Mouse (Mus musculus): ENCODE results near the gene Ptpn7.

DNA sequence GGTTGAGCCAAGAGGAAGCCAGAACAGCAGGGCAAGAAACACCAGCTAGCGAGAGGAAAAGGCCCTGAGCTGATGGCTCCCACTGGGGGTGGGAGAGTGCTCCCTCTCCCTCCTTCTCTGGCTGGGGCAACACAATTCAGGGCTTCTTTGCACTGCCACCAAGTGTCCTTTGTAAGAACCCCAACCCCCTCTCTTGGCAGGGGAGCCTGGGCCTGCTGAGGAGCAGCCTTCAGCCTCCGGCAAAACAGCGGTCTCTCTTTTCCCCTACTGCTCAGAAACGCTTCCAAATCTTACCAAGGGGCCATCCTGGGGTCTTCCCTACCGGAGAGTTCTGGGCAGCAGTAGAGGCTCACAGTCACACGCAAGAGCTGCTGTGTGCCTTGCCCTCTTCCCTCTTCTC is 30.2 kb downstream of the Ptpn7 start:
- no peak for TF ChIP-seq CTCF (IDR thresholded peaks at IDR 0.05; ENCODE audit: extremely low read depth, insufficient read length, insufficient replicate concordance, low read depth, low read length)
- TF ChIP-seq POLR2A (IDR thresholded peaks at IDR 0.05; ENCODE audit: low read depth, low read length) = no peak

Measured in small intestine, adult 2 months (tissue).